Mouse (Mus musculus) G1E (cell line): Measurements from ENCODE around the gene Otud1.

Source experiments
- CTCF ChIP-seq: IDR thresholded peaks from 2 replicates; pipeline ENCODE4 v1.5.1; 2012; ENCODE audit warnings: low read depth, low read length, inconsistent platforms, mixed read lengths
- GATA2 ChIP-seq: IDR thresholded peaks from 2 replicates; pipeline ENCODE4 v1.6.1; 2012; ENCODE audit warnings: low read depth, low read length, inconsistent platforms, borderline replicate concordance
- TAL1 ChIP-seq: conservative IDR thresholded peaks from 2 replicates; pipeline ENCODE4 v1.6.1; 2012; ENCODE audit warnings: low read depth, low read length, inconsistent platforms, mixed read lengths

DNA sequence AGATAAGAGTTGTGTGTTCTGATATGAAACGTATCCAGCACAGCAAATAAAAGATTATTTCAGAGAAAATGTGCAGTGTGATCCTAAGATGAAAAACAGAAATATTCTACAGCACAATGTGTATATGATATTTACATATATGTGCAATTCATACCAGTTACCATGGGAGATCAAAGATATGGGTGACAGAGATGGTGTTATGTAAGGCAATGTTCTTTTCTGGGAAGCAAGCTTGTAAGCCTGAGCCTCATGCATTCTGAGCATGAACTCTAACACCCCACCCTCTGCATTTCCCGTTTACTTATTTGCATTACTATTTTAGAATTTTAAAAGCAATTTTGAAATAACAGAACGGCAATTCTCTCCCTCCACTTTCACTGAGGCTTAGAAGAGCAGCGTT lies 11.4 kb upstream of the Otud1 start:
- TF ChIP-seq CTCF (no peak), GATA2 (no peak), TAL1 (no peak)
